Mouse (Mus musculus) left cerebral cortex, adult 18-20 months (tissue): Measurements from ENCODE around the gene Agmo. TPM values are rescaled to one million over a fixed set of nuclear protein-coding genes. Genes with fewer than 3 reads are reported as not detected.

Source experiments
- DNase-seq, 2 experiments: peaks; one replicate each; pipeline ENCODE4 v3.0.0; 2021 to 2022; ENCODE audit warnings: low spot score in 2 of 2, mixed read lengths in 1 of 2
- long read RNA-seq, 2 experiments: library from polyadenylated mRNA; stranded (forward); transcript quantifications; one replicate each; pipeline ENCODE4 v2.0.0; 2021
- total RNA-seq, 2 experiments: library from RNA; stranded (reverse); gene quantifications; 2 replicates each; pipeline ENCODE4 v1.2.3; 2021

The Agmo gene
- 1 to 10 TPM; 4.5 to 5.5 TPM for total RNA-seq
- long read RNA-seq, experiment 1, transcript Agmo-201 (13 exons, 2,423 nt): major isoform, 9 of 9 reads
- long read RNA-seq, experiment 1, partial matches to known transcripts: 0 of 9 reads
- long read RNA-seq, experiment 1, other reads (novel, unspliced or antisense): 0 of 9 reads
- long read RNA-seq, experiment 2, transcript Agmo-201 (13 exons, 2,423 nt): major isoform, 13 of 14 reads
- long read RNA-seq, experiment 2, partial matches to known transcripts: 0 of 14 reads
- long read RNA-seq, experiment 2, other reads (novel, unspliced or antisense): 1 of 14 reads

DNA sequence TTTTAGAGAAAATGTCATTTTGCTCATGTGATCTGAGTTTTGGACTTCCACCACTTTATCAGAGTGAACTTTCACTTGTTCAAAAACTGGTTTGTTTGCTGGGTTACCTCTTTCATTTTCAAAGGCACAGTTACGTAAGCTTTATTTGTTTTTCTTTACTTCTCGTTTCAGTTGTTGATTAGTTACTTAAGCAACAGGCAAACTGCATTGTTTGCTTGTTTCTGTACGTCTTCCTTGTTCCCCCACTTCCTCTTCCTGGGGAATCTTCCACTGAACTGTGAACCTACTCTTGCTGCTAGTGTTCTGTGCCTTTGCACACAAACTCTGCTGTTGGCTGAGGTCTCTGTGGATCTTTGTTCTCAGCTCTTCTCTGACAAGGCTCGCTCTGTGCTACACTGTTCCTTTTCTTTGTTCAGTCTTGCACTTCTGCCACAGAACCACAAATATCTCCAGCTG is at the start of gene Agmo:
Gene Agmo (plus strand): TSS at position 76 of the 456 bp plus-strand sequence.
- DNase-seq: peak in 1 of 2 experiments; percentile 2

DNA sequence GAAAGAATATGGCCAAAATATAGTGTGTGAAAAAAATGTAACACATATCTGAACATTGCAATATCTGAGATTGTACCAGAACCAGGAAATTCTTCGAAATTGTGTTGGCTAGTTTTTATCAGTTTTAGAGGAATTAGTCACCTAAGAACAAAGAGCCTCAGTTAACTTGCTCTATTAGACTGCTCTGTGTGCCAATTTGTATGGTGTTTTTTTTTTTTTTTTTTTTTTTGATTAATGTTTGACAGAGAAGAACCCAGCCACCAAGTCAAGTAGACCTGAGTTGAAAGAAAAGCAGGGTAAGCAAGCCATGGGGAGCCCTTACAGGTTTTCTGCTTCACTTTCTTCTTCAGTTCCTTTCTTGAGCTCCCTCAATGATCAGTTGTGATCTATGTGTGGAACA is 10.3 kb upstream of the Agmo start:
- no peak for DNase-seq

DNA sequence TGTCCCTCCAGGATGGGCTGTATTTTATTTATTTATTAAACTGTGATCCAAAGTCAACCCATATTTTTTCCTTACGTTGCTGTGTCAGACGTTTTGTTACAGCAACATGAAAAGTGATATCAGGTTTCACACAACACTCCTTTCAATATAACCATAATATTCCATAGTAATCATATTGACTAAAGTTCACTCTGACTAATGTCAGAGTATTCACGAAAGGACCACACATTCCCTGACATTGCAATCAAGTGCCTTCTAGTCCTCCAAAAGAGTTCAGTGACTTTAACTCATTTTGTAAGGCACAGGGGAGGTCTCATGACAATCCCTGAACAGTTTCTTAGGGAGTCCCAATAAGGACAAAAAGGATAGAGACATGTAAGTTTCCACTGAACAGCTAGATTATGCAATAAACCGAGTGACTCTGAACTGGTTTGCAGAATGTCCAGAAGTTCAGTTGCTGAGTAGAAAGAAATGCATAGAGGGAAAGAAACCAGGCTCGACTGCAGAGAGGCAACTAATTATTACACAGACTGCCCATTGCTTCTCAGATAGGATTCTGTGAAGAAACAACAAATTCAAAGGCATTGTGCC is 371 bp upstream of the Agmo start:
- DNase-seq: no peak

DNA sequence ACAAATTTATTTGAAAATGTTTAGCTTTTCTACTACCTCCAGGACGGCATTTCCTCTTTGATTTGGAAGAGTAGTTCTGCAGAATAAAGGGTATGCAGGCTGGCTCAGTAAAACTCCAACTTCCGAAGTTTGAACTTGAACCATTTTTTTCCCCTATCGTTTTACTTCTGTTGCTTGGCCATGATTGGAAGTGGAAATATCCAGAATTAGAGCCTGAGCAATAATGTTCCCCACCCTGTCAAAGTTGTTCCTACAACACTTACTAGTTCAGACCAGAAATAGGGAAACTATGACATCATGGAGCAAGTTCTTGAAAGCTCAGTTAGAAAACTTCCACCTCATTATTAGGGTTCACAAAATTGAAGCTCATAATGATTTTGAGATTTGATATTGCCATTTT is 1.0 kb downstream of the Agmo start:
- no peak for DNase-seq

DNA sequence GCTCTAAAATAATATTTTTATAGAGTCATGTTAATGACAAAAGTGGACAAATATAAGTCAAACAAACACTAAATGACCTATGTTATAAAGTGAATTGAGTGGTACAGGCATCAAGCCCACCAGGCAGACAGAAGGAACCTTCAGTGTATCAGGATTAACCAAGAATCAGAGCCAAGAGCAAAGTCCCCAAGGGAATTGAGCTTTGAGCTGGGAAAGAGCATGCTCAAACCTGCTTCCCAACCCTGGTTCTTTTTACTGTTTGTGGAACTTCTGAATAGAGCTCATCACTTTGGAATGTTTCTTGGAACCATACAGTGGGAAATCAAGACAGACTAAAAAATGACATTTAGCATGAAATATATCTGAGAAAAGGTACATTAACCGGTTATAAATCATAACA is 3.4 kb downstream of the Agmo start:
- DNase-seq: no peak

DNA sequence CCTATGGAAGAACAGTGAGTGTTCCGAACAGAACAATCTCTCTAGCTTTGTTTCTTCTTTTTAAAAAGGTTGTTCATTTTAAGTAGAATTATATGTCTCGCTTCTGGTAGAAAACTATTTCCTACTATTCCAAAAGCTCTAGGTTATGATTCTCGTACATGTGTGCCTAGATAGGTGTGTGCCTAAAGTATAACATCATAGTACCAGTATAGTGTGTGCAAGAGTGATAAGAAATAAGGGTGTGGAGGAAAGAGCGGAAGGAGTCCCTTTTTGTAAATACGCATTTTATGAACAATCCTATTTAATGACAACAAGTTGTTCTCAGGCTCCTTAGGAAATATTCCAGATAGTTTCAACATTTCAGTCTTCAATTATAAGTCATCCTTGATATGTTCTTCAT is 10.2 kb downstream of the Agmo start:
- no peak for DNase-seq

DNA sequence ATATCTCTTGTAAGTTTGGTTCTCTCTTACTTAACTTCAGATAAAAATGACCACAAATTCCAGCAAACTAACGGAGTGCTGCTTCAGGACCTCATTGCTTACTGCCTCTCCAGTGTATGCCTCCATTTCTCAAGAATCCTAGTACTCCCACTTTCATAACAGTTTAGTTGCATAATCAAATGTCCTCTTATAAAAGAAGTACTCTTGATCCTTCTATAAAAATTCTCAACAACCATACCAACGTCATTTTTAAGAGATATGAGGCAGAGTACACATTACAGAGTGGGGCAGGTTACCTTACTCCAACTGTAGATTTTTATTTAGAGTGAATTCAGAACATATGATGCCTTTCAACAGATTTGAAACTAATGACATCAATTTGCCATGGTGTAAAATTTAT is 15.7 kb downstream of the Agmo start:
- no peak for DNase-seq

DNA sequence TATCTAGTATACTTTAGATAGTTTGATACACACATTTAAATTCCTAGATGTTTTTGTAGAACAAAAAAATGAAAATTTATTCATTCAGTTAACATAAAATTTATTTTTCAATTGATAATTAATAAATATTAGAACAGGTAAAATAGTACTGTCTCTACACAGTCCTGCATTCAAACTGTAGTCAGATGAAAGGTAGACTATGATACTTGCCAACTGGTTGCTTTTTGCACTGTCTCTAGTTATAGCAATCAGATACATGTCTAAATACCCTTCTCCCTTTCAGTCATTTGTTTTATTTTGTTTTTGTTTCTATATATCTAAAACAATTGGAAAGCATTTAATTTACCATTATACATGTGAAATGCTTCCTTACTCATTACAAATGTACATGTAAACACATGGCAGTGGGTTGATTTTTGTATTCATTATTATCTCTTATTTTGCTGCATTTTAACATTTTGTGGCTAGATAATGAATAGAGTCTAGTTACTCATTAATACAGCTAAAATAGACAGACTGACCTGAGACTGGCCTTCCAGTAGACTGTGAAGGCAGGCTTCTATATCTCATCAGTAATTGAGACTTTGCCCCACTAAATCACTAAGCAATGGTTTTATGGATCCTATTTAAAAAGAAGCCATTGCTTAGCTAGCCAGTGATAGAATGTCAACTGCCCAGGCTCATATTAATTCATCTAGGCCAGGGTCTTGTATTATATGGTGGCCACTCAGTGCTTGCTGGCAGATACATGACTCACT is 18.5 kb downstream of the Agmo start:
- no peak for DNase-seq

DNA sequence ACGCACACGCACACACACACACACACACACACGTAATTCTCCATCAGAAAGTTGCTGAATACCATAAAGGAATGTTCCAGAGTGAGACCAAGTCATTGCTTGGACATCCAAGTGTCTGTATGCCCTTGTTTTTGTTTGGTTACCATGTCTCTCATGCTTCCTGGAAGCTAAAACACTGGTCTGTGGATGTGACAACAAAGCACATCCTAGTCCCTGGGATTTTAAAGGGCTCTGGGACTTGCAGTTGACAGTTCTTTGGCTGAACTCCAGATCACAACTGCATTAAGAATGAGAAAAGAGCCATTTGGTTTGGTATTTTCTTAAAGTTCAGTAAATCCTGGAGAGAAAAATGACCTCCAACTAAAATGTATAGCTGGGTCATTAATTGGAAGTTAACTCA is 22.2 kb downstream of the Agmo start:
- no peak for DNase-seq

DNA sequence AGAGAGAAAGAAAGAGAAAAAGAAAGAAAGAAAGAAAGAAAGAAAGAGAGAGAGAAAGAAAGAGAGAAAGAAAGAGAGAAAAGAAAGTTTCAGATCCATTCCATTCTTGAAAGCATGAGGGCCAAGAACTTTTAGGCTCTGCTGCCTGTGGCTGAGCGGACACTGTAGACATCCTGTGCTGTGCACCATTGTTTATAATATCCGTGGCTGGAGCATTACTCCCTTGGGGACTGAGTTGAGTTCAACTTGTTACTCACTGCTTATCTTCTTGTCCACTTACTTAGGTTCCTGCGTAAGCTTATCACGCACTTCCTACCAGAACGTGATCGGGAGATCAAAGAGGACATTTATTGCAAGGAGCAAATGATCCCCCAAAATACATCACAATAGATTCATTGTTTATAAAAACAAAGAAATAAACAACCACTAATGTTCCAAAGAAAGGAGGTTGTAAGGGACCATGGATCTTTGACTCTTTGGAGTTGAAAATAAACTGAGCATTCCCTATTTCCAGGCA is 27.3 kb downstream of the Agmo start:
- DNase-seq: no peak

DNA sequence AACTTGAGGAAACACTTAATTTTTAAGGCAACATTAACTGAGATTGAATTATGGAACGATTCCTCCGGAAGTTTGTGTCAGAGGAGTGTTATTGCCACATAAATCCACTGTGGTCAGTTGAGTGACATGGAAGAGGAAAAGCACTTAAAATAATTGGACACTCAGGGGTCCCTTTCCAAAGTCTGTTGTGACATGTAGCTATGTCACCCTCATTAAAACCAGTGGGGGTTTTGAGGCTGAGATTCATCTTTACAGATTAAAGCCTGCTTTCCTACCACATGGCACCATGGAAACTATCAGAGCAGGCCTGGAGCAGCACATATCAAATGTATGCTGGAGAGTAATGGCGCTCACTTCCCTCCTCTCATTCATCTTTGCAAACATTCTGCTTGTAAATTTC is 31.2 kb downstream of the Agmo start:
- no peak for DNase-seq

DNA sequence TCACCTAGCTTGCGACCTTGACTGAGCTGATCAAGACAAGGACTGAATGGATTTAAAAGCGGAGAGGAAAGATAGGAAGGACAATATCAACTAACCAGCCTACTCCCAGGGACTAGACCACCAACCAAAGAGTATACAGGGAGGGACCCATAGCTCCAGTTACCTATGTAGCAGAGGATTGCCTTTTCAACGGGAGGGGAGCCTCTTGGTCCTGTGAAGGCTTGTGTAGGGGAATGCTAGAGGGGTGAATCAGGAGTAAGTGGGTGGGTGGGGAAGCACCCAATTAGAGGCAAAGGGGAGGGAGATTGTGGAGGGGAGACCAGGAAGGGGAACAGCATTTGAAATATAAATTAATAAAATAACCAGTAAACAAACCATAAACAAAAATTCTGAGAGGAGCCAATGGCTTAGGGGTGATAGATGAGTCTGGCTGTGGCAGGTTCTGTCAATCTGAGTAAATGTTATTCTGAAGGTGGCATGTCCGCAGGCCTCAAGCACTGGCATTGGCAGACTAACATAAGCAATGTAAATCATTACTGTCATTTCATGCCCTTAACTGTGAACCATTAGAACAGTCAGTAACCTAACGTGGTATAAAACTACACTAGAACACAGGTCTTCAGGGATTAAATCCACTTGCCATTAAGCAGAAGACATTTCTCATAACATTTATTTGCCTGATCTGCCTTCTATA is 32.7 kb downstream of the Agmo start:
- DNase-seq: no peak

DNA sequence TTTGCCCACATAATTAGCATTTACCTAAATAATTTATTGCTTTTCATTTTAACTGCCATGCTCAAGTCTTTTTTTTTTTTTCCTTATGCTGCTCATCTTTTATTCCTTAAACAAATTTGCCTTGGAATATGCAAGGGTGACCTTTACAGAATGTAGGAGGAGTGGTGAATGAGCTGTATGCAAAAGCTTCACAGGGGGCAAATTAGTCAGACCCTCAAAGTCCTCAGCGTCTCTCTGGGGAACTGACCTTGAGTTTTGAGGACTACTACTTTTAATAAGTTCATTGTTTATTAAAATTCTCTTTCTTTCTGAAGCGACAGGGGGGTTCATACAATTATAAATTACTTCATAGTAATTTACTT is 33.2 kb downstream of the Agmo start:
- no peak for DNase-seq

DNA sequence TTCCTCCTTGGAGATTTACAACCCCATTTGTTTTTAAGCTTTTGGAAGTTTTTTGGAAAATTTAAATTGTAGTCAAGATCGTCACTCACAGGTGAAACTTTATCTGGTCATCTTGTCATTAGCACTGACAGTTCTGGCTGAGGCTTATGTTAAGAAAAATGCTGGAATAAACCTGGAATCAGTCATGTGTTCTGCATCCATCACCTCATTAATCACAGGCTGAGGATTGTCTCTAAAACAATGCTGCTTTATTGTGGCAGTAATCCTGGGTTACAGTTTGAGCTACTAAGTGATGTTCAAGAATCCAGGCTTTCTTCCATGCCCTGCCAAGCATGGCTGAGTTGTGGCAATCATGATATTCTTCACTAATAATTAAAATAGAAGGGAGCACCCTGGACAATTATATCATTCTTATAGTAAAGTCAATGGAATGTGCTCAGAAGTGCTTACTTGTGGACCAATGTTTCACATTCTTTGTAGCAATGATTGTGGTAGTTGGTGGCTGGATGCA is 65.6 kb downstream of the Agmo start:
- no peak for DNase-seq

DNA sequence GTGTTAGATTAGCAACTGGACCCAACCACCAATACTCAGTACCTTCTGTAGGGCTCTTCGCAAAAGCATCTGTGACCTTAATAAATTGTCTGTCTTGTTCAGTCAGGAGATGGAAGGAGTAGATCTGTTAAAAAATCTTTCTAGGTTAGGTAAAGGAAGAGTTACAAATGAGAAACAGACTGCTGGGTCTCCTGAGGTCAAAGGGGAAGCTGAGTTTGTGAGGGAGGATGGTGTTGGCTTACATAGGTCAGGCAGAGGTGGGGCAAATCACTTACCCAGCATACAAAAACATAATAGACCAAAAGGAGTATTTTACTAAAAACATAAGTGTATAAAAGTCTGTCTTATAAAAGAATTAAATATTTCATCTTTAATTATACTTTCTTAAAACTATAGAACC is 69.3 kb downstream of the Agmo start:
- DNase-seq: no peak

DNA sequence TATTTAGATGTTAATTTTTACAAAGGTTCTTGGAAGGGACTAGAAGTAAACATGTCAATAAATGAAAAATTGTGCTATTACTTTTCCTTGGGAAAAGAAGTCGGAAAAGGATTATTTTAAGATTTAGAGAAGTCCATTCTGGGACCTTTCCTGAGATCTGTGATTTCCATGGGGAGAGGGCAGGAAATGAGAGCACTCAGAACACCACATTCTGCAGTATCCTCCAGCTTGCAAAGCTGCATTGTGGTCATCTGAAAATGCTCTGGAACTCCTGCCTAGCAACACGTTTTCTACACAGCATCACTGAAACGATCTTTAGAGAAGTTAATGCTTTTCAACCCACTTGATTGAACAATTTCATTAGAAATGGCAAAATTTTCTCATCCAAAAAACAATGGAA is 81.4 kb downstream of the Agmo start:
- no peak for DNase-seq

DNA sequence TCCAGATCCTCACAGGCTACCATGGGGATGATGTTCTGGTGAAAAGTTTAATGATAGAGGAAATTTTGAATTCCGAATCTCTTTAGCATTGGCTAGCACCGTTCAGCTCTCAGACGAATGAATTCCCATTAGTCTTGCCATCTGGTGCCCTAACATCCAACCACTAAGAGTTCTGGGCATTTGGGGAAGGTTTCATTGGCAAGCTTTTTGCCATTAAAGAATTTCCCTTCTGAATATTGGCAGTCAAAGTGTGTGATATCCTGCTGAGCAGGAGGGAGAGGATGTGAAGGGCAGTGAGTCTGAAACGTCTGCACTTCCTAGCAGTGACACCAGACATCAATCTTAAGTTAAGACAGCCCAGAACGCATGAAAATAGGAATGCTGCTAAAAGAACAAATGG is 93.5 kb downstream of the Agmo start:
- no peak for DNase-seq

DNA sequence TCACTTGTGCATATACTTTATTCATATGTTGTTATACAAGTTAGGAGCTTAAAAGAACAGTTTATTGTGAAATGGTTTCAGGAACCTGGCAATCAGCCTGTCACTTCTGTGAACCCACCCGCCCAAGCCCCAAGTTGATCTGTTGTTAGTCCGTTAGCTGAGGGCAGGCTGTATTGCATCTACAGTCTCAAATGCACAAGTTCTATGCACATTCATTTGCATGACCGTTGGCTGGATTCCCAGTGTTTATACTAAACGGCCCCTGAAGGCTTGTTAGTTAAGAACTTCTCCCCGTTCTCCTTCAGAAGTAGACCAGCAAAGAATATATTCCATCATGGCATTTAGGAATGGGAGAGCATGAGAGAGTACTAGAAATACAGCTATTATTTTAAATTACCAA is 102.8 kb downstream of the Agmo start:
- no peak for DNase-seq

DNA sequence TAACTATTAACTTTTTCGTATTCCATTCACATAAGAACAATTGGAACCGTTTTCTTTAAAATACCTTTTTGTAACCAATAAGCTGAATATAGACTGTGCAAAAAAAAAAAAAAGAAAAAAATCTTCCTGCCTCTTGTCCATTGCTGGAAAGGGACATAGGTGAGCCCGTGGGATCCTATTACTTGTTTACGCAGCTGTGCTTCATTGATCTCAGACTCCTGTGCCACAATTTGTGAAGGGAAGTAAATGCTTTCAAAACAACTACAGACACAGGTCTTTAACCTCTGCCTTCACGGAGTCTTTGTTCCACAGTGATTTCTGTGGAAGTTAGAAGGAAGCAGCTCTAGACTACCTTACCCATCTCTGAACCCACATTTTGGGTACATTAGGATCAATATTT is 104.3 kb downstream of the Agmo start:
- DNase-seq: no peak

DNA sequence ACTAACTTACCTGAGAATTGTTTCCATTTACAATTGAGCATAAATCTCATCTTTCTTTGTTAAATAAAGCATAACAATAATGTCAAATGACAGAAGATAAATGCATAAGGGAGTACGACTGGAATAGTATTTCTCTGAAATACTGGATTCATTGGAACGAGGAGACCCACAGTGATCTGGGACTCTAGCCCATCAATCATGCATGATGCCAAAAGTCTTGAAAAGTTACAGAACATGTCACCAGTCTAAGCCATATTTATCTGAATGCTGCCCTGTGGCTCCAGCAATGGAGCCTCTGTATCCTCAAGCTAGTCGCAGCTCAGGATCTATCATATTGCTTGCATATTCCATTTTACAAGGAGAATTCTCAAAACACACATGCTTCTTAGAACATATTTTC is 150.9 kb downstream of the Agmo start:
- no peak for DNase-seq

DNA sequence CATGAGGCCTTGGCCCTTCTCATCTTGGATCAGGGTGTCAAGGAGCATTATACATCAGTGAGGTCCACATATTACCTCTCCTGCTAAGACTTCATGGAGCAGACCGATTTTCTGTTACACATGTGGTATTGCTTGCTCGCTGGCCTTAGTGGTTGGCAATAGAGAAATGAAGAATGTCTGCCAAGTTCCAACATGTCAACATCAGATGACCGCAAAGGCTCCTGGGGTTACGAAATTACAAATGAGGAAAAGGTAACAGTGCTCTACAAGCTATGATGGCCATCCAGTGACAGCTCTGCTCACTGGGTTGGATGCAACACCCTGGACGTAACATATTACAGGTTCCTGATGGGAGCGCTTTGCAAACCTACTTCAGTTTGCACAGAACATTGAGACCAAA is 161.1 kb downstream of the Agmo start:
- DNase-seq: no peak

DNA sequence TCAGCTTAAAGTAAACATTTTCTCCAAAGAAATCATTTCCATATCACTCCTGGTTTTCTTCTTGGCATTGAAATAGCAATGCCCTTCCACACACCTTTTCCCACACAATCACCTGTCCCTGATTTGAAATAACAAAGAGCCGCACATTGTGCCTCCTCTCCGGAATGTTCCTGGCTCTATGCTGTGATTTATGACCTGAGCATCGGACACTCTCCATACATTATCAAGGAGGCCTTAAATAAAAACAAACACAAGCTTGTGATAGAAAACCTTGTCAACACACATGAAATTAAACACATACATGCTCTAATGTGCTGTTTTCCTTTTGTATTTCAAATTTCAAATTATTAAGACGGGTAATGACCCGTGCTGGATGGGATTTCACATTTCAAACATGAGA is 184.9 kb downstream of the Agmo start:
- no peak for DNase-seq
